Mouse (Mus musculus) thymus, postnatal 4 days (tissue): Measurements from ENCODE around the gene Smok3a.
"Not testable (repeated sequence)": the region's sequence is repeated elsewhere in the genome, so short reads cannot be mapped to it uniquely, and the experiment has no call there.

Source experiments
- DNase-seq: peaks from one replicate; pipeline ENCODE4 v3.0.0; 2021

The Smok3a gene

GRCm38 (mm10) chr5:138020961-138021479, at the start of gene Smok3a, which contains the start of gene Smok3b:
Gene Smok3a (plus strand): TSS chr5:138021261.
Gene Smok3b (plus strand): TSS chr5:138021429.
- DNase-seq = not testable (repeated sequence)

- no peak for DNase-seq
Measured at GRCm38 (mm10) chr5:137973161-137973560, 47.9 kb upstream of the Smok3a start.

DNA sequence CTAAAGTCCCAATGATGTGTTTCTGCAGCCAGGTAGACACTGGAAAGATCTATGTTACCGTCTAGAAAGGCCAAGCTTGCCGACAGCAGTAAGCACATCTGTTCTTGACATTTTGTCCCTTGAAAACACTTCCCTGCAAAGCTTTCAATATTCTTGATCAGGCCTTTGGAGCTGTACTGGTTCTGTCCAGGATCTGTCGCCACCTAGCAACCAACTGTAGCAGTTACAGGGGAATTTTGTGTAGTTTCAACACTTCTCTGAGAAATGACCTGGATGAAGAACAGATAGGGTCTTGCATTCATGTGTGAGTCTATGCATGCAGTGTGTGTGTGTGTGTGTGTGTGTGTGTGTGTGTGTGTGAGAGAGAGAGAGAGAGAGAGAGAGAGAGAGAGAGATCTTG, 47.3 kb upstream of the Smok3a start:
- DNase-seq = no peak

GRCm38 (mm10) chr5:137974724-137975123, 46.3 kb upstream of the Smok3a start:
- no peak for DNase-seq

GRCm38 (mm10) chr5:137975434-137975833, 45.6 kb upstream of the Smok3a start:
- DNase-seq = no peak

DNA sequence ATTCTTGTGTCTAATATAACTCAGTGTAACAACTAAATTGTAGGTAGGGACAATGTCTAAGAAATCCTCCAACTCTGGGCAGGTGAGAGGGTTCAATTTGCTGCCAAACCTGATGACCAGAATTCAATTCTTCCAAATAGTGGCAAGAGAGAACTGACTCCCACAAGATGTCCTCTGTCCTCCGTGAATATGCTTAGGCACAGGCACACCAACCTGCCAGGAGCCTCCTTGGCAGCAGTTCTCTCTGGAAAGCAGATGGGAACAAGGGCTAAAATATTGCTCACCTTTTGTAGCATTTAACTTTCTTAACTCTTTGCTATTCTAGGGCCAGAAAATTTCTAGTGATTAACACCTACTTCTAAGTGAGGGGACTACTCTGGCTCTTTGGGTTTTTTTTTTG, 43.8 kb upstream of the Smok3a start:
- DNase-seq = no peak

GRCm38 (mm10) chr5:137979081-137979480, 42.0 kb upstream of the Smok3a start:
- DNase-seq = no peak

GRCm38 (mm10) chr5:137981300-137981699, 39.8 kb upstream of the Smok3a start, which contains the start of gene Azgp1:
Gene Azgp1 (plus strand): TSS chr5:137981520.
- no peak for DNase-seq

DNA sequence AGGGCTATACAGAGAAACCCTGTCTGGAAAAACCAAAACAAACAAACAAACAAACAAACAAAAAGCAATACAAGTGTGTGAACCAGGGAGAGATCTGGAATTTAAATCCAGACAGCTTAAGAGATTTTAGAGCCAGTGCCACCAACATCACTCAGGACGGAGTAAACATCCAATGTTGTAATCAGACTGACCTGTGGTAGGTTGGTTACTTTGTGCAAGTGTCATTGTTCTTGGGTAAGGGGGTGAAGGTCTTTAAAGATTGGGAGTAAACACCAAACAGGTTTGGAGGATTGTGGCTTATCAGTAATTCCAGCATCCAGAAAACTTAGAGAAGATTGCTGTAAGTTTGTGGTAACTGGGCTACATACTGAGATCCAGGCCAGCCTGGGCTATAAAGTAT, 34.7 kb upstream of the Smok3a start:
- DNase-seq = no peak

DNA sequence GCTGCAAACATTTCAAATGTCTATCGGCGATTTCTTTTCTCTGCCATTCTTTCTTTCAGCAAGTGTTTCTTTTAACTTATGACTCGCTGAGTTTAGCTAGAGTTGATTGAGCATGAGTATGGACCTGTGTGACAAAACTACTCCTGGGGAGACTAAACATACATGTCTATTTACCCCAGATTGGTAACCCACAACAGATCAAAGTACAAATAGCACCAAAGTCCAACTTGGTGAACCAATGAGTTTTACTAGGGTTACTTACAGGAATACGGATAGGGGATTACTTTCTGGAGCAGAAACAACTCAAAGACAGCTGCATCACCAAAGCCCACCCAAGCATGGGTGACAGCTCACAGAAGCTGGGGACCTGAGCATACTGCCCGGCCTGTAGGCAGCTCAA, 11.6 kb upstream of the Smok3a start:
- no peak for DNase-seq

- no peak for DNase-seq
Measured at GRCm38 (mm10) chr5:138012382-138012781, 8.7 kb upstream of the Smok3a start.

- DNase-seq = no peak
Measured at GRCm38 (mm10) chr5:138016530-138016929, 4.5 kb upstream of the Smok3a start.

DNA sequence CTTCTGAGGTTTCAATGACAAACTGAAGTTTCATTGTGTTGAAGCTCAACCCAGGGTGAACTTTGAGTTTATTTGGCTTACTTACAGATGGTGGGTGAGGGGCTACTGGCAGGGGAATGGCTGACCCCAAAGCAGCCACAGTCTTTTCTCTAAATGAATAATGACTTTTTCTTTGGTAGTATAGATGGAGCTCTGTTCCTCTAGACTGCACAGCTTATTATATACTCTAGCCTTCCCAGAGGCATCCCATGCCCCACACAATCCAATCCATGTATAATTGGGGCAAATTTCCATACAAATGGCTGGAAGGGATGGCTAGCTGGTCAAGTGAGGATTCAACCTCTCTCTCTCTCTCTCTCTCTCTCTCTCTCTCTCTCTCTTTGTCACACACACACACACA, 4.1 kb upstream of the Smok3a start:
- no peak for DNase-seq

GRCm38 (mm10) chr5:138019577-138019976, 1.5 kb upstream of the Smok3a start:
- not testable (repeated sequence) for DNase-seq

GRCm38 (mm10) chr5:138052894-138053293, 31.8 kb downstream of the Smok3a start, which contains the start of gene Smok3c:
Gene Smok3c (plus strand): TSS chr5:138053194.
- DNase-seq = not testable (repeated sequence)

GRCm38 (mm10) chr5:138073803-138074202, 52.7 kb downstream of the Smok3a start:
- DNase-seq = no peak

DNA sequence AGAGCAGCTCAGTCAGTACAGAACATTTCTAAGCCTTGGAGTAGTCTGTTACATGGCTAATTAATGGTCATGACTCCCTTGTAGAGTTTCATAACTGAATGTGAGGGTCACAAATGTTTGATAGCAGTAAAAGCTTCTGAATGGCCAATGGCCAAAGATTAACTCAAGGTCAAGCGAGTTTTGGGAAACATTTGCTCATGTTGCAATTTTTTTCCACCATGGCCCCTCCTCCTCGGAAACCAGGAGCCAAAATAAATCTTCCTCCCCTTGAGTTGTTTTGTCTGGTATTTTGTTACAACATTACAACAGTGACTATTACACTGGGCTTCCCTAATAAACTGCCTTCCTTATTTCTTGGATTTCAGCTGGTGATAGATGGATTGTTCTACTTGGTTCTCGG, 54.6 kb downstream of the Smok3a start:
- no peak for DNase-seq

GRCm38 (mm10) chr5:138076148-138076547, 55.1 kb downstream of the Smok3a start:
- DNase-seq = no peak

DNA sequence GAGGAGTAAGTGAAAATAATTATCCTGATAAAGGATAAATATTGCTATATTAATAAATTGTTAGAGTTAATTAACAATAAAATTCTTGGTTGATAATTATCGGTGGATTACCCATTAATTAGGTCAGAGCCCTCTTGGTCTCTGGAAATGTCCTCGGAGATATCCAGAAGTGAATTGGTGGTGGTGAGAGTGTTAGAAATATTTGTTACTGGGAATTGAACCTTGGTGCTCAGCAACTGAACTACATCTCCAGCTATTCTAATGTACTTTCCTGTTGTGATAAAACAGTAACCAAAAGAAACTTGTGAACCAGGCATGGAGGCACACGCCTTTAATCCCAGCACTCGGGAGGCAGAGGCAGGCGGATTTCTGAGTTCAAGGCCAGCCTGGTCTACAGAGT, 59.4 kb downstream of the Smok3a start:
- DNase-seq = no peak

DNA sequence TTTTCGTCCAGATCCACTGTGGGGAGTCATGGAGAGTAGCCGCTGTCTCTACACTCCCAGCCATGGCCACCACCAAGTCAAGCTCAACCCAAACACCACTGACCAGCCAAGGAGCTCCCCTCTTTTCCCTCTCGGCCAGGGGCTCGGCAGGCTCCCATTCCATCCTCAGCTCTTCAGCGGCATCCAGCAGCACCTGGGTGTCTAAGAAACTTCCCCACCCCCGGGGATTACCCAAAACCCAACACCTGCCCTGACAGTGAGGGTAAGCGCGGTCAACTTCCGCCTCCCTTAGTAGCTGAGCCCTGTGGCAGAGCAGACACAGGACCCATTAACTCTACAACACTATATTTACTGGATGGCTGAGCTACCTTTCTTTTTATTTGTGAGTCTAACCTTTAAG, 60.4 kb downstream of the Smok3a start:
- no peak for DNase-seq

- no peak for DNase-seq
Measured at GRCm38 (mm10) chr5:138083318-138083900, 62.3 kb downstream of the Smok3a start.

GRCm38 (mm10) chr5:138083936-138084335, 62.9 kb downstream of the Smok3a start:
- no peak for DNase-seq
